Mouse (Mus musculus): ENCODE data around the gene Ptch2.

The Ptch2 gene

DNA sequence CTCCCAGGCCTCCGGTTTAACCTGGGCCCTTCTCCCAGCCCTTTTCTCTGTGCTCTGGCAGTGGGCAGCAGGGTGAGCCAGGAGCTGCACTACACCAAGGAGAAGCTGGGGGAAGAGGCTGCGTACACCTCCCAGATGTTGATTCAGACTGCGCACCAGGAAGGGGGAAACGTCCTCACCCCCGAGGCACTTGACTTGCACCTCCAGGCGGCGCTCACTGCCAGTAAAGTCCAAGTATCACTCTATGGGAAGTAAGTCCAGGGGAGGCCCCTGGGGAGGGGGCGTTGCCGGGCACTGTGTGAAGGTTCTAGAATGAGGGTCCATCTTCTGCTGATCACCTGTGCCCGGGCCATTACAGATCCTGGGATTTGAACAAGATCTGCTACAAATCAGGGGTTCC is 8.8 kb downstream of the Ptch2 start:
- DNase-seq (ENCODE audit: low spot score in 2 of 2) = no peak

- DNase-seq (ENCODE audit: low spot score in 2 of 2) = no peak
Observed at GRCm38 (mm10) chr4:117105127-117105526, 9.3 kb downstream of the Ptch2 start.

DNA sequence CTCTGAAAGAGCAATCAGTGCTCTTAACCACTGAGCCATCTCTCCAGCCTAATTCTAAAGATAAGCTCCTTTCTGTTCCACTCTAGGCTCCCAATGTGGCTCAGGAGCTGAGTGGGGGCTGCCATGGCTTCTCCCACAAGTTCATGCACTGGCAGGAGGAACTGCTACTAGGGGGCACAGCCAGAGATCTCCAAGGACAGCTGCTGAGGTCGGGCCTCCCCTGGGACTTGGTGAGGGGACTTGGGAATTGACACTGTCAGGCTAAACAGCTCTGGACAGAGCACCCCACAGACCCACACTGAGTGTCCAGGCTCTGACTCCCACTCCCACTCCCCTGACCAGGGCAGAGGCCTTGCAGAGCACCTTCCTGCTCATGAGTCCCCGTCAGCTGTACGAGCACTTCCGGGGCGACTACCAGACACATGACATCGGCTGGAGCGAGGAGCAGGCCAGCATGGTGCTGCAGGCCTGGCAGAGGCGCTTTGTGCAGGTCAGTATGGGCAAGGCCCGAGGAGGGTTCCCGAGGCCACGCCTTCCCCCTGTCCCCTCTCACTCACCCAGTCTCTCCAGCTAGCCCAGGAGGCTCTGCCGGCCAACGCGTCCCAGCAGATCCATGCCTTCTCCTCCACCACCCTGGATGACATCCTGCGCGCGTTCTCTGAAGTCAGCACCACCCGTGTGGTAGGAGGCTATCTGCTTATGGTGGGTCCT is 12.1 kb downstream of the Ptch2 start:
- no peak for DNase-seq (ENCODE audit: low spot score in 2 of 2)

DNA sequence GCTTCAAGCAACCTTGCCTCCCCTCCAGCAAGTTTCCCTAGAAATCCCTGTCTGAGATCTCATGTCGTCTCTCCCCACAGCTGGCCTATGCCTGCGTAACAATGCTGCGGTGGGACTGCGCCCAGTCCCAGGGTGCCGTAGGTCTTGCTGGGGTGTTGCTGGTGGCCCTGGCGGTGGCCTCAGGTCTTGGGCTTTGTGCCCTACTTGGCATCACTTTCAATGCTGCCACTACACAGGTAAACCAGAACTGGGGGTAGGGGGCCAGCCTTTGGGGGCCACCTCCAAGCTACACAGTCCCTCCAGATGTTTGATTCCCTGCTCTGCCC is 12.6 kb downstream of the Ptch2 start:
- DNase-seq (ENCODE audit: low spot score in 2 of 2) = no peak

GRCm38 (mm10) chr4:117109330-117109729 is 13.5 kb downstream of the Ptch2 start:
- DNase-seq (ENCODE audit: low spot score in 2 of 2) = no peak

DNA sequence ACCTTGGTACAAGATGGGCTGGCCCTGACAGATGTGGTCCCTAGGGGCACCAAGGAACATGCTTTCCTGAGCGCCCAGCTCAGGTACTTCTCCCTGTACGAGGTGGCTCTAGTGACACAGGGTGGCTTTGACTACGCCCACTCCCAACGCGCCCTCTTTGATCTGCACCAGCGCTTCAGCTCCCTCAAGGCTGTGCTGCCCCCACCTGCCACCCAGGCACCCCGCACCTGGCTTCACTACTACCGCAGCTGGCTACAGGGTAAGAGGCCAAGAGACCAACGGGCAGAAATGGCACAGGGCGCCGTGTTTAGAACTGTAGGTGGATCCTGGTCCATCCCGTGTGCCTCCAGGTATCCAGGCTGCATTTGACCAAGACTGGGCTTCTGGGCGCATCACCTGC is 14.4 kb downstream of the Ptch2 start:
- DNase-seq (ENCODE audit: low spot score in 2 of 2) = no peak

- no peak for DNase-seq (ENCODE audit: low spot score in 2 of 2)
Observed at GRCm38 (mm10) chr4:117110985-117111384, 15.1 kb downstream of the Ptch2 start.

GRCm38 (mm10) chr4:117113237-117113636 is 17.4 kb downstream of the Ptch2 start:
- no peak for DNase-seq (ENCODE audit: low spot score in 2 of 2)

DNA sequence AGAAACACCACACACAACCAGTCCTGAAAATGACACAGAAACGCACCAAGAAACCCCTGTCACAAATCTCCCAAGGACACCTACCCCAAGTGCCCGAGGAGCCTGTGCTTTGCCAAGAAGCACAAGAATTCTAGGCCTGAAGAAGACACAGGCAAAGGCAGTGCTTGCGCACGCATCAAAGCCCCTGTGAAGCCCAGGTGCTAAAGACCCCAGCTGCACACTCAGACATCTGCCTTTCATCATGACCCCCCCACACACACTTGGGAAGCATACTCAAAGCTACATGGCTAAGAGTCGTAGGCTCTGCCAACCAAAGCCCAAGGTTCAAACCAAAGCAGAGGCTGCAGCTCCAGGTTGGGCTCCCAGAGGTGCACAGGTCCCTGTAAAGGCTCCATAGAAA is 19.7 kb downstream of the Ptch2 start:
- DNase-seq (ENCODE audit: low spot score in 2 of 2) = no peak

DNA sequence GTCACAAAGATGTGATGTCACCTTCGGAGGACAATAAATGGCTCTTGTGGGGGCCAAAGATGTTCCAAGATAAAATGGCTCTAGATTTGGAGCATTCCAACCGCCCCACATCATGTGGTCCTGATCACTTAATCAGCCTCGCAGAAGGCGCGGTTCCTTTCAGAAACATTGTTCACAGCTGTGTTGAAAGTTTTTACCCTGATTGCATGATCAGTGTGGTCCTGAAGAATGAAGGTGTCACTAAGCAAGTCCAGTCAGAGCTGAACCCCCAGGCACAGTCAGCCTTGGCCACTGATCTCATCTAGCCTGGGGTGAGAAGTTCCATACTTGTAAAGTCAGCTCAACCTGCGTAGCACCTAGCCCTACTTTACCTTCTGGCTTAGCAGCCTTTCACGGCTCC is 22.1 kb downstream of the Ptch2 start:
- DNase-seq (ENCODE audit: low spot score in 2 of 2) = no peak

DNA sequence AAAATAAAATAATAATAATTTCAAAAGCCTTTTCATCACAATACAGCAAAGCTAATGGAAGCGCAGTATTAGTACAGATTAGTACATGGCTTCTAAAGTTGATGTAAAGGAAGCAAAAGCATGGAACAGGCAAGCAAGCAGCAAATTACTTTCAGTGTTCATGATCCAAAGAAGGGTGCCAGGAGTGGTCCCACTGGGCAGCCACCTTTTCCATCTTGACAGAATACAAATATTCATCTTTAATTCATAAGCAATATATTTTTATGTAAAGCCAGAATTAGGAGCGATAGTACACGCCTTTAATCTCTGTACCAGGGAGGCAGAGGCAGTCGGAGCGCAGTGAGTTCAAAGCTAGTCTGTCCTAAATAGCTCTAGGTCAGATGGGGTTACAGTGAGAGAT is 23.8 kb downstream of the Ptch2 start:
- no peak for DNase-seq (ENCODE audit: low spot score in 2 of 2)

GRCm38 (mm10) chr4:117120052-117120444 is 24.2 kb downstream of the Ptch2 start:
- DNase-seq (ENCODE audit: low spot score in 2 of 2) = no peak

DNA sequence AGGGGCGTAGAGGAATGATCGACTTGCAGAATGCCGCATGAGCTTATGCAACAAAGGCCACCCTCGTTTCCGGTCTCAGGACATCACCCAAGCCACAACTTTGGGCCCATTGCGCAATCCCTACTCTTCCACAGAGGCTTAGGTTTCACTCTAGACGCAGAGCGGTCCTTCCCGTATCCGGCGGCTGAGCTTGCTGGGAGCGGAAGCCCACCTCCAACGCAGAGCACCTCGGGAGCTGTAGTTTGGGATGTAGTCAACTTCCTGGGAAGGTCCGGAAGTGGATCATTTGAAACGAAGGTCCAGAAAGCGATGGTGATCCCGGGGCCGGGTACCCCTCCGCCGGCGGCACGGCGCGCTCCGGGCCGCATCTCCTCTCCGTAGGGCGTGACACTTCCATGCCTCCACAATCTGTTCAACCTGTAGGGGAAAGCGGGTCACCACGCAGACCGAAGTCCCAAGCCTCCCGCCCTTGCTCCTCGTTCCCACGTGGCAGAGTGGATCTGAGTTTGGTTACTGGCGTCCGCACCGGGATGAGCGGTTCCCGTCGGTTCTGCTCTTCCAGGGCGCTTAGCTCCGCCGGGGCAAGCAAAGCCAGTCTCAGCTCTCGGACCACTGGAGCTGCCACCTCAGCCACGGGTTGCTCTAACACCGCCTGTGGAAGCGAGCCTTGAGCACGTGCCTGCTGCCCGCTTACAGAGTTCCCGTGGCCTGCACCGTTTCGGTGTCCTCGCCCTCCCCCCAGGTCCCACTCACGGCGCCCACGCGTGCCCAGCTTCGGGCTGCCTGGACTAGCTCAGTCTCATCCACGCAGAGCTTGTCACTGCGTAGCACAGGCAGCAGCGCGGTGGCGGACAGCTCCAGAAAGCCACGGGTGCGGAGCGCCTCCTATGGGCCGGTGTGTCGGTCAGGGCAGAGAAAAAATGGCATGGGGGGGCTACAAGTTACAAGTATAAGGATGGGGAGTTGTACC is 24.9 kb downstream of the Ptch2 start:
- peak; percentile 91 for DNase-seq (ENCODE audit: low spot score in 2 of 2)

DNA sequence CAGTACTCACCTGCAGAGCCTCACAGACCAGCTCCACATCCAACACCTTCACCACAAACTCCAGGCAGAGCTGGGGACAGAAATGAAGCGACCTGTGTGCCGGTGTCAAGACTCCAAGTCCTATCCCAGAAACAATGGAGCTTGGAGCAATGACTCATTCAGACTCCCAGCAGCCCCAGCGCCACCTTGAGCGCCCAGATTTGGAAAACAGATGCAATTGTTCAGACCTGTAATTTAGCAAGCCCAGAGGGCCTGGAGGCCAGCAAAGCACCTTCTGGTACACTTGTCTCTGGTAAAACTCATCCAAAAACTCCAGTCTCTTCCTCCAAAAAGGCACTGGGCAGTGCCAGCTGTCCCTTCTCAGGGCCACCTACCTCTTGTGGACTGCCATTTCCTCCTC is 26.3 kb downstream of the Ptch2 start:
- DNase-seq (ENCODE audit: low spot score in 2 of 2) = no peak

GRCm38 (mm10) chr4:117123546-117124217 is 27.8 kb downstream of the Ptch2 start:
- no peak for DNase-seq (ENCODE audit: low spot score in 2 of 2)

GRCm38 (mm10) chr4:117124218-117124517 is 28.3 kb downstream of the Ptch2 start:
- DNase-seq (ENCODE audit: low spot score in 2 of 2) = no peak

DNA sequence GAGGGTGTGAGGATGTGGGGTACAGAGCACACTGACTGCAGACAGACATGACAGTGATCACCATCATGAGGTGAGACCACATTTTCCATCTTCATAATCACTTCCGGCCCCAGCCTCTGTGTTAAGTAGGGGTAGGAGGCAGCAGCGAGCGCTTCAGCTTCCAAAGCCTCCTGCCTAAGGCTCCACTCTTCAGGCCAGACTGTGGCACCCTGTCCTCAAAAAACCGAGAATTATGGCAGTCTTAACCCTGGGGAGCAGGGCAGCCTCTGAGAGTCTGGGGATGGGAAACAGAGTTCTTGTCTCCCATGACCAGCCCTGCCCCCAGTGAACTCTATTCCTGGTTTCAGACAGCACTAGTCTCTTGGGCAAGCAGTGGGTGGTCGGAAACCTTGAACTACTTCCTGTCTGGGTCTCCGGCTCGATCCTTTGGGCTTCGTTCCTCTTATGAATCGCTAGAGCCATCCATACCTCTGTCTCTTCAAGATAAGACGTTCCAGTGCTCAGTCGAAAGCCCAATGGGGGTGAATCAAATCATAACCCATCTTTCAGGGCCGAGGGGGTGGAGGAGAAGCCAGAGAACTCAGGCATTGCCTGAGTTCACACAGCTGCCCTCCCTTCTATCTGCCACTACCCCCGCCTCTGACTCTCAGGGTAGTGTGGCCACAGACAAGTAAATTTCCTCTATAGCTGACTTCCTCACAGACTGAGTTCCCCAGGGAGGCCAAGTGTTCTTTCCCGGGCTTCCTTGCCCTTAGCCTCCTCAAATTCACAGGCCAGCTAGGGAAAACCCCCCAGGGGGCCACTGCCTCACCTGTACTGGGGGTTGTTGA is 28.9 kb downstream of the Ptch2 start:
- no peak for DNase-seq (ENCODE audit: low spot score in 2 of 2)

DNA sequence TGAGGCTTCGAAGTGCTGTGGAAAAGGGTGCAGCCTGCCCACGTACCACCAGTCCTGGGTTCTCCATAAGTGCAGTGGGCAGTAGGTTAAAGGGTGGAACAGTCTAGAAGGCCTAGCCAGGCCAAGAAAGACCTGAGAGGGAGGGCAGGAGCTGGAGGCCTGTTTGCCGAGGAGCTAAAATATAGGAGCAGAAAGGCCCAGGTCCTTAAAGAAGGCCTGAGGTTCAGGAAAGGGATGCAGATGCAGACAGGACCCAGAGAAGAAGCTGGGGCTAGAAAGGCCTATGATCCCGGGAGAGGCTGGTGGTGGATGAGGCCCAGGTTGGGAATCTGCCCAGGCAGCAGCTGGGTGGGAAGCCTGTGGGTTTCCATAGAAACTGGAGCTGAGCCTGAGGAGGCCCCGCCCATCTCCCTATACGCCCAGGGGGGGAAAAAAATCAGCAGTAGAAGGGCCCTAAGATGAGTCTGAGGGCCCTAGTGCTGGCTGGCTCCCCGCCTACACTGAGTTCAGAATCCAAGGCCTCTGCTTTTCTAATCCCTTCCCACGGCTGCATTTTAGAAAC is 29.6 kb downstream of the Ptch2 start, which contains the start of gene Btbd19:
Gene Btbd19 (minus strand): TSS at position 378 of the 562 bp plus-strand sequence.
- peak; percentile 73 to 74 for DNase-seq (ENCODE audit: low spot score in 2 of 2)

- DNase-seq (ENCODE audit: low spot score in 2 of 2) = peak; percentile 49 to 61
Observed at GRCm38 (mm10) chr4:117125910-117126674, 30.2 kb downstream of the Ptch2 start.

DNA sequence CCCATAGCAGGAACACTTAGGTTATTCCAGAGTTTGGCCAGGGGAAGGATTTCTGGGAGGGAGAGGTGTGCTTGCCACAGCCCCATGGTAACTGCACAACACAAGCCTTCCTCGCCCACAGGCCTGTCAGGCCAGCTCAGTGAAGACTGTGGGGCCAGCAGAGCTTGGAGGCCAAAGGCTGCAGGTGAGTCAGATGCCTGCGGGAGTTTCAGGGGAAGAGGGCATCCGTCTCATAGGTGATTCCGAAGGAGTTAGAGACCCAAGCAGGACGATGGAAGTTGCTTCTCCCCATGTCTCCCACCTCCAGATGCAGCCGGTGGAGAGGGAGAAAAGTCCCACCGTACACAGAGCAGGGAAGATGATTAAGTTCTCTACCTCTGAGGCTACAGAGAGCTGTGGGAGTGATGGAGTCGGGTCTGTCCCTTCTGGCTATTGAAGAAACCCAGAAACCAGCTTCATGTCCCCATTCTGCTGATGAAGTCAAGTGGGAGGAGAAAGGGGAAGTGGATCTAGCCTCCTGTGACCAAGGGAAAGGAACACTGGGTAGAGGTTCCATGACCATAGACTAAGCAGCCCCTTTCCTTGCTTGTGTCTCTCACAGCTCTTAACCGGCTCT is 30.9 kb downstream of the Ptch2 start, which contains the start of gene Tctex1d4:
Gene Tctex1d4 (plus strand): TSS at position 120 of the 616 bp plus-strand sequence.
- no peak for DNase-seq (ENCODE audit: low spot score in 2 of 2)
